Comparison of ENCODE assay signal across 15 mouse cellular contexts in the genomic region with DNA sequence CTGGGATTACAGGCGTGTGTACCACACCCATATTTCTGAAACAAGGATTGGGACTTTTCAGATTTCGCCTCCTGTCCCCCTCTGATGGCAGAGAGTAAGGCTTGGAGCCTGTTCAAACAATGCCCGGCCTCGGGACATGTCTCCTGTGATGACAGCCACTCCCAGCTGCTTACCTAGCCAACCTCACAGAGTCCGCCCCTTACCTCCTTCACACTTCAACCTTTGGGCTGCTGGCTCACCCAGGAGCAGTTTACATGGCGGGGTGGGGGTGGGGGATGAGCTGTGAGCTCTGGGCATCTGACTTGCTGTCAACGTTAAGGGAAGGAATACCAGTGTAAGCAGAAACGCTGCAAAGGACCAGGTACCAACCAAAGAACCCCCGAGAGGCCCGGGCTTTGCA. TPM values are rescaled to one million over a fixed set of nuclear protein-coding genes. Genes with fewer than 3 reads are reported as not detected.
DNase-seq lines count a peak whose midpoint lies in the region; ATAC-seq and TF ChIP-seq lines count a peak whose summit lies in the region.
"Had no signal": no experiment of that assay in that cellular context is flagged by ENCODE, and none has a peak within 500 bp of the region (broad histone marks: within the 10 kb centered on the region; RNA-seq: fewer than 3 reads in every experiment).

No protein-coding gene starts in this region.

- H3K9ac ChIP-seq in heart, embryonic 13.5 days = no peak overlapping the region
- no peak overlapping the region for H3K9ac ChIP-seq in kidney, embryonic 15.5 days
- no peak overlapping the region for H3K9ac ChIP-seq in liver, embryonic 16.5 days (ENCODE audit: low read depth, low read length)
- H3K9ac ChIP-seq in liver, embryonic 12.5 days = no peak overlapping the region
- H3K9ac ChIP-seq: embryonic facial prominence, embryonic 15.5 days; heart, embryonic 15.5 days had no signal

- WGBS in heart, embryonic 13.5 days = 68% methylated on average over 10 of the region's 10 CpGs
- WGBS in kidney, adult 2 months = 67% methylated on average over 10 of the region's 10 CpGs
- WGBS in kidney, embryonic 15.5 days = 87% methylated on average over 10 of the region's 10 CpGs
- 61% methylated on average over 10 of the region's 10 CpGs for WGBS in liver, embryonic 16.5 days (ENCODE audit: insufficient replicate concordance)
- 69% methylated on average over 10 of the region's 10 CpGs for WGBS in liver, embryonic 12.5 days (ENCODE audit: insufficient replicate concordance)

- H3K4me3 ChIP-seq in heart, embryonic 13.5 days = no peak overlapping the region
- no peak overlapping the region for H3K4me3 ChIP-seq in kidney, adult 2 months (ENCODE audit: insufficient read depth, low read depth, low read length)
- no peak overlapping the region for H3K4me3 ChIP-seq in kidney, embryonic 15.5 days (replicated peaks)
- no peak overlapping the region for H3K4me3 ChIP-seq in liver, embryonic 16.5 days (ENCODE audit: low read depth, low read length)
- H3K4me3 ChIP-seq in liver, embryonic 12.5 days = no peak overlapping the region
- H3K4me3 ChIP-seq: embryonic facial prominence, embryonic 15.5 days; erythroblast, embryonic 14.5 days; forebrain, embryonic 10.5 days; heart, embryonic 10.5 days; heart, embryonic 15.5 days had no signal

- H3K27me3 ChIP-seq in heart, embryonic 13.5 days (replicated peaks) = no peaks in the 10 kb centered on the region
- no peaks in the 10 kb centered on the region for H3K27me3 ChIP-seq in kidney, adult 2 months (replicated peaks; ENCODE audit: control insufficient read depth, insufficient read depth, low read length)
- no peaks in the 10 kb centered on the region for H3K27me3 ChIP-seq in kidney, embryonic 15.5 days
- H3K27me3 ChIP-seq in liver, embryonic 16.5 days (ENCODE audit: control insufficient read depth, insufficient read depth, low read depth, low read length) = no peaks in the 10 kb centered on the region
- H3K27me3 ChIP-seq in liver, embryonic 12.5 days (replicated peaks) = no peaks in the 10 kb centered on the region
- H3K27me3 ChIP-seq: embryonic facial prominence, embryonic 15.5 days; heart, embryonic 15.5 days had no signal

- TF ChIP-seq POLR2A in kidney, adult 2 months (IDR thresholded peaks at IDR 0.05; ENCODE audit: low read depth, low read length) = no peak

- peaks cover 29% of the 10 kb centered on the region for H3K4me1 ChIP-seq in heart, embryonic 13.5 days
- H3K4me1 ChIP-seq in kidney, adult 2 months (ENCODE audit: control insufficient read depth, insufficient read depth, low read length) = no peaks in the 10 kb centered on the region
- H3K4me1 ChIP-seq in kidney, embryonic 15.5 days = peaks cover 41% of the 10 kb centered on the region
- peaks cover 22% of the 10 kb centered on the region for H3K4me1 ChIP-seq in liver, embryonic 16.5 days (ENCODE audit: control insufficient read depth, low read depth, low read length)
- peaks cover 44% of the 10 kb centered on the region for H3K4me1 ChIP-seq in liver, embryonic 12.5 days

- H3K4me2 ChIP-seq in heart, embryonic 13.5 days = no peak overlapping the region
- no peak overlapping the region for H3K4me2 ChIP-seq in kidney, embryonic 15.5 days
- H3K4me2 ChIP-seq in liver, embryonic 16.5 days (ENCODE audit: low read depth, low read length) = no peak overlapping the region
- no peak overlapping the region for H3K4me2 ChIP-seq in liver, embryonic 12.5 days
- H3K4me2 ChIP-seq: embryonic facial prominence, embryonic 15.5 days had no signal

- no peak for ATAC-seq in heart, embryonic 13.5 days (ENCODE audit: extremely low read depth, insufficient number of reproducible peaks, low FRiP score, low TSS enrichment)
- no peak for ATAC-seq in kidney, embryonic 15.5 days (replicated peaks; ENCODE audit: low FRiP score)
- ATAC-seq in liver, embryonic 16.5 days (ENCODE audit: low read depth) = 0 out of 2 replicates have a peak, but pooled peaks have one; percentile 20
- no peak for ATAC-seq in liver, embryonic 12.5 days
- ATAC-seq: forebrain, embryonic 14.5 days had no signal

- H3K36me3 ChIP-seq in heart, embryonic 13.5 days = peaks cover 21% of the 10 kb centered on the region
- H3K36me3 ChIP-seq in kidney, adult 2 months (ENCODE audit: control insufficient read depth, insufficient read depth, low read length) = no peaks in the 10 kb centered on the region; the same call in 1 of the 2 replicates
- 0 out of 2 replicates have a peak, but pooled peaks cover 9% of the 10 kb centered on the region for H3K36me3 ChIP-seq in kidney, embryonic 15.5 days
- H3K36me3 ChIP-seq in liver, embryonic 16.5 days (ENCODE audit: control insufficient read depth, insufficient read depth) = no peaks in the 10 kb centered on the region
- H3K36me3 ChIP-seq in liver, embryonic 12.5 days = peaks cover 31% of the 10 kb centered on the region
- H3K36me3 ChIP-seq: embryonic facial prominence, embryonic 15.5 days had no signal

- H3K9me3 ChIP-seq in heart, embryonic 13.5 days = no peaks in the 10 kb centered on the region
- no peaks in the 10 kb centered on the region for H3K9me3 ChIP-seq in kidney, embryonic 15.5 days (replicated peaks)
- H3K9me3 ChIP-seq in liver, embryonic 16.5 days (replicated peaks; ENCODE audit: control insufficient read depth, low read length) = no peaks in the 10 kb centered on the region
- no peaks in the 10 kb centered on the region for H3K9me3 ChIP-seq in liver, embryonic 12.5 days (replicated peaks)
- H3K9me3 ChIP-seq: embryonic facial prominence, embryonic 15.5 days; forebrain, embryonic 10.5 days; G1E; heart, embryonic 10.5 days; heart, embryonic 15.5 days had no signal

- no peak for DNase-seq in heart, adult 9 months (ENCODE audit: low spot score in 2 of 2)
- peak; percentile 66 for DNase-seq in kidney, adult 2 months
- peak; percentile 85 for DNase-seq in yolk sac, embryonic 10.5 days (ENCODE audit: low spot score)
- no peak for DNase-seq in gastrocnemius, adult 8-10 months (ENCODE audit: low spot score in 2 of 2)

- no peak for TF ChIP-seq CTCF in kidney, adult 2 months (conservative IDR thresholded peaks at IDR 0.05; ENCODE audit: insufficient read depth, insufficient read length, low read depth, low read length)

- H3K27ac ChIP-seq in heart, embryonic 13.5 days (replicated peaks) = peak overlapping the region; percentile 20; the same call in 1 of the 2 replicates
- no peak overlapping the region for H3K27ac ChIP-seq in kidney, adult 2 months (ENCODE audit: insufficient read depth, low read depth, low read length)
- no peak overlapping the region for H3K27ac ChIP-seq in kidney, embryonic 15.5 days
- no peak overlapping the region for H3K27ac ChIP-seq in liver, embryonic 16.5 days (ENCODE audit: low read length)
- H3K27ac ChIP-seq in liver, embryonic 12.5 days = no peak overlapping the region

RNA-seq across cellular contexts. Expression of a gene that starts 23.4 kb away (rescaled TPM):
- 14.4 and 18.8 TPM in 2 replicates for polyA plus RNA-seq in heart, embryonic 13.5 days (2015; fragmentation: Nextera tagmentation; extraction: Ambion mirVana)
- 81.6 and 87.7 TPM in 2 replicates for polyA plus RNA-seq in kidney, adult 2 months (2012; rRNA removed)
- 20.4 and 25.6 TPM in 2 replicates for polyA plus RNA-seq in kidney, embryonic 15.5 days (2015; fragmentation: Nextera tagmentation; extraction: Ambion mirVana)
- 29.4 and 31.3 TPM in 2 replicates for polyA plus RNA-seq in liver, embryonic 16.5 days (2015; fragmentation: Nextera tagmentation; extraction: Ambion mirVana)
- 25.6 and 27.1 TPM in 2 replicates for polyA plus RNA-seq in liver, embryonic 12.5 days (2016; fragmentation: Nextera tagmentation; extraction: Ambion mirVana)
- total RNA-seq in gastrocnemius, adult 8-10 months (2022) = 1 to 10 TPM; 2.0 to 3.5 (median 2.9) TPM

RNA-seq across cellular contexts. Expression of a gene that starts 48.4 kb away (rescaled TPM):
- polyA plus RNA-seq in heart, embryonic 13.5 days (2015; fragmentation: Nextera tagmentation; extraction: Ambion mirVana) = 14.0 and 14.5 TPM in 2 replicates
- 17.7 and 18.8 TPM in 2 replicates for polyA plus RNA-seq in kidney, adult 2 months (2012; rRNA removed)
- polyA plus RNA-seq in kidney, embryonic 15.5 days (2015; fragmentation: Nextera tagmentation; extraction: Ambion mirVana) = 35.5 and 39.5 TPM in 2 replicates
- polyA plus RNA-seq in liver, embryonic 16.5 days (2015; fragmentation: Nextera tagmentation; extraction: Ambion mirVana) = 7.6 and 8.4 TPM in 2 replicates
- polyA plus RNA-seq in liver, embryonic 12.5 days (2016; fragmentation: Nextera tagmentation; extraction: Ambion mirVana) = 14.5 and 16.7 TPM in 2 replicates
- total RNA-seq in gastrocnemius, adult 8-10 months (2022) = 1 to 10 TPM; 2.0 to 3.4 (median 3.1) TPM

Comparison
In these comparisons a context has a peak if more than half of its experiments do, and no peak if none do; other contexts are left out.
1. DNase-seq: peak in kidney, adult 2 months (single experiment) and yolk sac, embryonic 10.5 days (single experiment); none in heart, adult 9 months (0 of 2) and gastrocnemius, adult 8-10 months (0 of 2).